Mouse (Mus musculus) testis, adult 2 months (tissue): ENCODE measurements around the gene Lhx1. TPM values are rescaled to one million over a fixed set of nuclear protein-coding genes. Genes with fewer than 3 reads are reported as not detected.

Source experiments
- H3K27ac ChIP-seq: fragments of 200-500 bp; 2 replicates; pipeline ENCODE4 v1.5.1; 2012; ENCODE audit warnings: low read depth, low read length; ENCODE audit not compliant: control insufficient read depth, insufficient read depth
- H3K27me3 ChIP-seq: fragments of 200-500 bp; 2 replicates; pipeline ENCODE4 v1.6.1; 2012; ENCODE audit warnings: mild to moderate bottlenecking, low read length, moderate library complexity; ENCODE audit not compliant: control insufficient read depth, insufficient read depth
- H3K36me3 ChIP-seq: fragments of 200-500 bp; 2 replicates; pipeline ENCODE4 v1.6.1; 2012; ENCODE audit warnings: mild to moderate bottlenecking, low read length; ENCODE audit not compliant: control insufficient read depth, insufficient read depth
- H3K4me1 ChIP-seq: fragments of 200-500 bp; 2 replicates; pipeline ENCODE4 v1.6.1; 2012; ENCODE audit warnings: low read length; ENCODE audit not compliant: control insufficient read depth, insufficient read depth
- H3K4me3 ChIP-seq: fragments of 200-500 bp; 2 replicates; pipeline ENCODE4 v1.5.1; 2012; ENCODE audit warnings: low read depth, mild to moderate bottlenecking, low read length, moderate library complexity, mixed read lengths; ENCODE audit not compliant: control insufficient read depth
- CTCF ChIP-seq: fragments of 200-500 bp; IDR thresholded peaks from 2 replicates; pipeline ENCODE4 v1.5.1; 2012; ENCODE audit warnings: low read depth, mild to moderate bottlenecking, inconsistent platforms, low read length, moderate library complexity; ENCODE audit not compliant: control insufficient read depth, insufficient read depth, insufficient replicate concordance
- POLR2A ChIP-seq: fragments of 200-500 bp; IDR thresholded peaks from 2 replicates; pipeline ENCODE4 v1.6.1; 2012; ENCODE audit warnings: low read depth, mild to moderate bottlenecking, inconsistent platforms, low read length, moderate library complexity; ENCODE audit not compliant: control insufficient read depth
- polyA plus RNA-seq: library from polyadenylated mRNA; depleted of rRNA; stranded (reverse); fragments of >200 nt; gene quantifications from 2 replicates; pipeline ENCODE4 v1.2.3, GENCODE M21; 2012

Lhx1 gene
- polyA plus RNA-seq, 1 experiment, result 5.8 TPM

DNA sequence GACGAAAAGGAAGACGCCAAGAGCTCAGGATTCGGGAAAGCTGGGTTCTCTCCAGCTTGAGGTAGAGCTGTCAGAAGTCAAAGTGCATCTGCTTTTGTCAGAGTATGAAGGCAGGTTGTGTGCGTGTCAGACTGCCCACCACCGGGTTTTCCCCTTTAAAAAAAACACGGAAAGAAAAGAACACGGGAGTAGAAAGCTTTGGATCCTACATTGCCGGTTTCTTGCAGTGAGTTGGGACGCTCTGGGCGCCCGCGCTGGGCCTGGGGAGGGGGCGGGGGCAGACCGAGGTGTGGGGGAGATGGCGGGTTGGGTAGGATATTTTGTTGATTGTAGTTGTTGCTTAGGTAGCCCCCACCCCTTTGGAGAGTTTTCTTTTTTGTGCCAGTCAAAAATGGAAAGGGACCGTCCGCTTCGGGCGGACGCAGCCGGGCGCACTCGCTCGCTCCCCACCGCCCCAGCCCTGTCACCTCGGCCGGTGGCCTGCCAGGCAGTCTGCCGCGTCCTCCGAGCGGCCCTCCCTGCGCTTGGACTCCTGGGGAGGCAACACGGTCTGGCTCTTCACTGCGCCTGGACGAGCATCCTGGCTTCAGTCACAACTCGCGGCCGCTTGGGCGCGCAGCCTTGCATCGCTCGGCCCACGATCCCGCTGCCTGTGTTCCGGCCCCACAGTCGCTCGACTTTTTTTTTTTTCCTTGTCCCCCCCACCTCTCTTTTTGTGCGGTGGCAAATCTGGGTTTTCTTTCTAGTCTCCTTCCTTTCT, 644 bp downstream of the Lhx1 start:
- no peak for TF ChIP-seq POLR2A
- TF ChIP-seq CTCF, result no peak
- Histone ChIP-seq H3K4me1 (peaks cover 27% of the 10 kb centered on the region), H3K36me3 (no peaks in the 10 kb centered on the region), H3K27ac (no peak overlapping the region), H3K4me3 (peak overlapping the region; percentile 41), H3K27me3 (peaks cover 16% of the 10 kb centered on the region)

- no peak for TF ChIP-seq POLR2A
- no peak for TF ChIP-seq CTCF
- H3K36me3 ChIP-seq, result no peaks in the 10 kb centered on the region
- peaks cover 16% of the 10 kb centered on the region for H3K27me3 ChIP-seq
- H3K4me1 ChIP-seq, result peaks cover 25% of the 10 kb centered on the region
- no peak overlapping the region for H3K27ac ChIP-seq
- H3K4me3 ChIP-seq, result peak overlapping the region; percentile 41
Measured at GRCm38 (mm10) chr11:84523841-84524510, 1.4 kb downstream of the Lhx1 start.

GRCm38 (mm10) chr11:84523321-84523831, 2.0 kb downstream of the Lhx1 start:
- TF ChIP-seq POLR2A (no peak), CTCF (no peak)
- no peak overlapping the region for H3K4me3 ChIP-seq
- peaks cover 16% of the 10 kb centered on the region for H3K27me3 ChIP-seq
- no peaks in the 10 kb centered on the region for H3K36me3 ChIP-seq
- peaks cover 25% of the 10 kb centered on the region for H3K4me1 ChIP-seq
- H3K27ac ChIP-seq, result no peak overlapping the region

DNA sequence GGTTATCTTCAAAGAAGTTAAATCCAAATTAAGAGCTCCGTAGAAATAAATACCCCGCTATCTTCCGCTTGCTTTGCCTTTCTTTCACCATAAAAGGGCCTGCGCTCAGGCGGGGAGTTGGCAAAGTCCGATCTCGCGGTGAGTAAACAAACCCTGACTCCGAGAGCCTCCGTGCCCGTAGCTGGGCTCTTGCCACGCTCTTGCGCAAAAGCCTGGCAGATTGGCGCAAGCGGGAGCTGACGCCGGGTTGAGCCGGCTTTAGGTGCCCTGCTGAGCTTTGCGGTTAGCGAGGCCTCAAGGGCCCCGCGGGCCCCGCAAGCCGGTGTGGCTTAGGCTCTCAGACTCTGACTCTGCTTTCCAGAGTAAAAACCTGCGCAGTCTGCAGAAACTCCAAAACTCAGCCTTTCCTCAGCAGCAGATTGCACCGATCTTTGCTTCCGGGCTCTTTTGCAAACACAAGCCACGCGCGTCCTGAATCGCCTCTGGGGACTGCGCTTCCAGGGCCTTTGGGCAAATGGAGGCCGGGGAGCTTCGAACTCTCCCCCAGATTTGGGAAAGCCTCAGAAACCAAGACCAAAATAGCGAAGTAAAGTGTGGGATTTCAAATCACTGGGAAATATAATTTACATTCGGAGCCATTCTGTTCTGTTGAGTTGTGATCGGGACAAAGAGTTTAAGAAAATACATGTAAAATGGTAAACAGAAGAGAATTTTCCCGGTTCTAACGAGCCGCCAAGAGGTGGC, 2.6 kb downstream of the Lhx1 start:
- H3K4me1 ChIP-seq, result peaks cover 25% of the 10 kb centered on the region
- H3K4me3 ChIP-seq, result no peak overlapping the region; the same call in 1 of the 2 replicates
- H3K36me3 ChIP-seq, result no peaks in the 10 kb centered on the region
- no peak overlapping the region for H3K27ac ChIP-seq
- peaks cover 16% of the 10 kb centered on the region for H3K27me3 ChIP-seq
- no peak for TF ChIP-seq POLR2A
- TF ChIP-seq CTCF, result no peak

DNA sequence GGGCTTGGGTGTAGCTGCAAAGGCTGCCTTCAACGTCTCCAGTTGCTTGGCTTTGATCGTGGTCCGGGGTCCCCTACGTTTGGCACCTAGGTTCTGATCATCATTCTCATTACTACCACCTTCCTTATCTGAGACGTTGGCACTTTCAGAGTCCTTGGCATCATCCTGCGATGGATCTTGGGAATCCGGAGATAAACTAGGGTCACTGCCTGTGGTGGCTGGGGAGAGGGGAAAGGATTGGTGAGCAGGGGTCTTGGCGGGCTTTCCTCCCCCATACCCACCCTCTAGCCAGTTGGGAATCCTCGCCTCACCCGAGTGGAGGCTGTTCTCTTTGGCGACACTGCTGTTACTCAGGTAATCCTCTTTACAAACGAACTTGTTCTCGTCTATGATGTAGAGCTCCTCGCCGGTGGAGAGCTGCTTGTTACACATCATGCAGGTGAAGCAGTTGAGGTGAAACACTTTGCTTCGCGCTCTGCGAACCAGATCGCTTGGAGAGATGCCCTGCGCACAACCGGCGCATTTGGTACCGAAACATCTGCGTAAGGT, 3.5 kb downstream of the Lhx1 start:
- H3K27me3 ChIP-seq, result peaks cover 12% of the 10 kb centered on the region
- TF ChIP-seq POLR2A, result no peak
- no peak for TF ChIP-seq CTCF
- H3K4me3 ChIP-seq, result peak overlapping the region; percentile 2
- no peak overlapping the region for H3K27ac ChIP-seq
- no peaks in the 10 kb centered on the region for H3K36me3 ChIP-seq
- peaks cover 25% of the 10 kb centered on the region for H3K4me1 ChIP-seq

DNA sequence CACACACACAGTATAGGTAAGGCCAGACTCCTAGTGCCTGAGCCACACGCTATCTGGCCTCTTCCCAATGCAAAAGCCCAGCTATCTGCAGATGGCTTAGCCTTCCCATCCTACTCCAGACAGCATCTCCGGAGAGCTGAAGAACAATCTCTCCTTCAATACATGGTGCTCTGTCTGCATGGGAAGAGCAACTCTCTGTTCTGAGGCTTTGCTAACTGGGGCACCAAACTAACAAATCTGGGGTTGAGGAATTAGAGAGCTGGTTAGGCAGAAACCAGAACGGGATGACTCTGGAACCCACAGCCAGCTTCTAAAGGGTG, 4.3 kb downstream of the Lhx1 start:
- Histone ChIP-seq H3K27ac (no peak overlapping the region), H3K36me3 (no peaks in the 10 kb centered on the region), H3K4me1 (peaks cover 24% of the 10 kb centered on the region), H3K27me3 (peaks cover 12% of the 10 kb centered on the region), H3K4me3 (peak overlapping the region; percentile 23)
- TF ChIP-seq CTCF (no peak), POLR2A (no peak)
